Mouse (Mus musculus) cerebellum, postnatal 4 days (tissue): ENCODE results near the gene Scamp3.

ENCODE experiments used
- DNase-seq, 2 experiments: peaks; one replicate each; pipeline ENCODE4 v3.0.0; 2022; ENCODE audit warnings: low spot score in 2 of 2, mixed read lengths in 1 of 2

Gene Scamp3

DNA sequence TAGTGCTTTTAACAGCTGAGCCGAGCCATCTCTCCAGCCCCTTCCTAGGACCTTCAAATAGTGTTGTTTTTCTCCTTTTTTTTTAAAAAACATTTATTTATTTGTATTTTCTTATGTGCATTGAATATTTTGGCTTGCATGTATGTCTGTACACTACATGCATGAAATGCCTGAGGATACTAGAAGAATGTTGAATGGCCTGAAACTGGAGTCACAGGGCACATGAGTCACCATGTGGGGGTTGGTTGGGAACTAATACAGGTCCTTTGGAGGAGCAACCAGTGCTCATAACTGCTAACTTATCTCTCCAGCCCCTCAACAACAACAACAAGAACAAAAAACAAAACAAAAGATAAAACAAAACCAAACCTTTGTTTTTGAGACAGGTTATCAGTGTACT is 14.2 kb upstream of the Scamp3 start:
- DNase-seq = no peak

- DNase-seq = no peak
Measured at GRCm38 (mm10) chr3:89163643-89164245, 13.5 kb upstream of the Scamp3 start.

- DNase-seq = peak; percentile 77 to 91
Measured at GRCm38 (mm10) chr3:89164506-89165267, 12.6 kb upstream of the Scamp3 start, which contains the start of gene Clk2. Clk2 (plus strand) TSS chr3:89164795.

- DNase-seq = no peak
Measured at GRCm38 (mm10) chr3:89165268-89165870, 11.9 kb upstream of the Scamp3 start.

DNA sequence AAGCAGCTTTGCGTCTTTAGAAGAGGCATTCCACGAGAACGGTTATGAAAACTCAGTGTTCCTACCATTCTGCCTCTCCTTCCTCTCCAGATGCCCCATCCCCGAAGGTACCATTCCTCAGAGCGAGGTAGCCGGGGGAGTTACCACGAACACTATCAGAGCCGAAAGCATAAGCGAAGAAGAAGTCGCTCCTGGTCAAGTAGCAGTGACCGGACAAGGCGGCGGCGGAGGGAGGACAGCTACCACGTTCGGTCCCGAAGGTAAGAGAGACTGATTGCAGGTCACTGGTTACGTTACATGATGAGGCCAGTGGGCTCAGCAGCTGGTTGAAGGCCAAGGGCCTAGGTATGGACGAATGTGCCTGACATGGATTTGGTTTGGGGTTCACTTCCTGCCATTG is 10.3 kb upstream of the Scamp3 start:
- DNase-seq = no peak

GRCm38 (mm10) chr3:89174844-89175243 is 2.4 kb upstream of the Scamp3 start:
- DNase-seq = no peak

- no peak for DNase-seq
Measured at GRCm38 (mm10) chr3:89175544-89175943, 1.7 kb upstream of the Scamp3 start.

- DNase-seq = no peak
Measured at GRCm38 (mm10) chr3:89176421-89176820, 852 bp upstream of the Scamp3 start.

- no peak for DNase-seq
Measured at GRCm38 (mm10) chr3:89178107-89178385, 773 bp downstream of the Scamp3 start.

GRCm38 (mm10) chr3:89179056-89179455 is 1.8 kb downstream of the Scamp3 start:
- no peak for DNase-seq

GRCm38 (mm10) chr3:89181749-89182500 is 4.7 kb downstream of the Scamp3 start:
- no peak for DNase-seq

DNA sequence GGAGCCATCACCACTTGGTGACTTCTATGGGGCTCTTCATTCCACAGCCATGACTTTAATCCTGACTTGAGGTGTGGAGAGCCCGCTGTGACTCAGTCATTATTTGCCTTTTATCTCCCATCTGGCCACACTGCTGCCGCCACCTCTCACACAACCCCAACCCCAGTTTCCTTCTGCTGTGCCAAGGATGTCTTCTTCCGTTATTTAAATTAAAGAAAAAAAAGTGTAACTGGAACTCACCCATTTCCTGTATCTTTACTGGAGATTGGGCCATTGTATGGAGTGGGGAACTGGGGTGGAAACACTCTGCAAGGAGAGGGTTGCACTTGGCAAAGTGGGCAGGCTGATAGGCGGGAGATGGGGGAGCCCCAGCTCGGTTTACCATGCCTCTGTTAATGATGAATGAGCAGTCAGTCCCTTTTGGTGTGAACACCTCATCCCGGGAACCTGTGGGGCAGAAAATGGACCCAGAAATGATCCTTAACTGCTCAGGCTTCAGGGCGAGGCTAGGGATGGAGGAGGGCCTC is 5.3 kb downstream of the Scamp3 start:
- no peak for DNase-seq

- peak; percentile 69 to 79 for DNase-seq
Measured at GRCm38 (mm10) chr3:89183058-89183958, 6.0 kb downstream of the Scamp3 start, which contains the start of gene Fam189b. Fam189b (plus strand) TSS chr3:89183143.

- DNase-seq = no peak
Measured at GRCm38 (mm10) chr3:89183959-89184315, 6.7 kb downstream of the Scamp3 start.

DNA sequence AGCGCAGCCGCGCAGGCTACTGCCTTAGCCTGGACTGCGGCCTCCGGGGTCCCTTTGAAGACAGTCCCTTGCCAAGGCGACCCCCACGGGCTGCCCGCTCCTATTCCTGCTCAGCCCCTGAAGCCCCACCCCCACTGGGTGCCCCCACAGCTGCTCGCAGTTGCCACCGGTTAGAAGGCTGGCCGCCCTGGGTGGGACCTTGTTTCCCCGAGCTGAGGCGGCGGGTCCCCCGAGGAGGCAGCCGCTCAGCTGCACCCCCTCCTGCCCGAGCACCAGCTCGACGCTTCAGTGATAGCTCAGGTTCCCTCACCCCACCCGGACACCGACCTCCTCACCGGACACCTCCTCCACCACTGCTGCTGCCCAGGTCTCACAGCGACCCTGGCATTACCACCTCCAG is 9.9 kb downstream of the Scamp3 start:
- DNase-seq = no peak

DNA sequence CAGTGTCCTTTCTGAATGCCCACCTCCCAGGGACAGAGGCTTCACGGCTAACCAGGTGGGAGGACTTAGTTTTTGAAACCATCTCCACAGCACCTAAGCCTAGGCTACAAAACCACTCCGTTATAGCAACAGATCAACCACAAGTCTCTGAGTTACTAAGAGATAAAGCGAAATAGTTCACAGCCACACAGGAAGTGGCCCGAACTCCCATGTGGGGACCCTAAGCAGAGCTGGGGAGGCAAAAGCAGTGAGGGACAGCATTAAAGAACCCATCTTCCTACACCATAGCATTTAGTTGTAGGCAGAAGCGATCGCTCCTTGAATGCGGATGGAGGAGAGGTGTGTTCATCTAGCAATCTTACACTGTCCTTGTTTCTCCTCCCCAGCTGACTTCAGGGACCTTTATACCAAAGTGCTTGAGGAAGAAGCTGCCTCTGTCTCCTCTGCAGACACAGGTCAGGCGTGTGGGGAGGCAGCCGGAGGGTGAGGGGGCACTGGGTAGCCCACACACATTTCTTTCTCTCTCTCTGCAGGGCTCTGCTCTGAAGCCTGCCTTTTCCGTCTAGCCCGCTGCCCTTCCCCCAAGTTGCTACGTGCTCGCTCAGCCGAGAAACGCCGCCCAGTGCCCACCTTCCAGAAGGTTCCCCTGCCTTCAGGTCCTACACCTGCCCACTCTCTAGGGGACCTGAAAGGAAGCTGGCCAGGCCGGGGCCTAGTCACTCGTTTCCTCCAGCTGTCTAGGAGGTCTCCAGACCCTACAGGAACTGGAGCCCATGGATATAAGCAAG is 10.6 kb downstream of the Scamp3 start:
- no peak for DNase-seq

DNA sequence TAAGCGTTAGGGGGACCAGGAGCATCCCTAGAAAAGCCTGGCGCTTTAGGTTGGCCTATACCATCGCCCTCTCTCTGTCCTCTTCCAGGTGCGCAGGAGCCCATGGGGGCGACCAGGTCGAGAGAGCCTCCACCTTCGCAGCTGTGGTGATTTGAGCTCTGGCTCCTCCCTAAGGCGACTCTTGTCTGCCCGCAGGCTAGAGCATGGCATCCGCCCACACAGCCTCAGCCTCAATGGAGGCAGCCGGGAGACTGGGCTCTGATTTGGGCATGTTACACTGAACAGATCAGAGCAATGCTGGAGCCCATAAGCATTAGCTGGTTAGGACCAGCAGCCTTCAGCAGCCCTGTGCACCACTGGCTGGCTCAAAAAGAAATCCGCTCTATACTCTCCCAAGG is 11.2 kb downstream of the Scamp3 start:
- no peak for DNase-seq

- no peak for DNase-seq
Measured at GRCm38 (mm10) chr3:89190436-89190835, 13.2 kb downstream of the Scamp3 start.

DNA sequence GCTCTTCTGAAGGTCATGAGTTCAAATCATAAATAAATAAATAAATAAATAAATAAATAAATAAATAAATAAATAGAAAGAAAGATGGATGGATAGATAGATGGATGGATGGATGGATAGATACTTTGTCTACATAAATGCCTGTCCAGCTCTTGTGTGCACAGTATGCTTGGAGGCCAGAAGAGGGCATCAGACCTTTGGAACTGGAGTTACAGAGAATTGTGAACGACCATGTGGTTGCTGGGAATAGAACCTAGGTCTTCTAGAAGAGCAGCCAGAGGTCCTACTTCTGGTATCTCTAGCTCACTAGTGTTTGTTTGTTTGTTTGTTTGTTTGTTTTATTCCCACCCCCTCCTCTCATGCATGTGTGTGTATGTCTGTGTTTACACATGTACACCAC is 16.1 kb downstream of the Scamp3 start:
- DNase-seq = no peak

GRCm38 (mm10) chr3:89193853-89194252 is 16.6 kb downstream of the Scamp3 start:
- no peak for DNase-seq
